Mouse (Mus musculus) left cerebral cortex, adult 9 months (tissue): ENCODE measurements around the gene Ift43.
A peak's percentile ranks its signal among the peaks of the same experiment; 100 is the strongest.

Experiments
- DNase-seq, 2 experiments: peaks; one replicate each; pipeline ENCODE4 v3.0.0; 2022; ENCODE audit warnings: low spot score in 2 of 2

Gene Ift43

DNA sequence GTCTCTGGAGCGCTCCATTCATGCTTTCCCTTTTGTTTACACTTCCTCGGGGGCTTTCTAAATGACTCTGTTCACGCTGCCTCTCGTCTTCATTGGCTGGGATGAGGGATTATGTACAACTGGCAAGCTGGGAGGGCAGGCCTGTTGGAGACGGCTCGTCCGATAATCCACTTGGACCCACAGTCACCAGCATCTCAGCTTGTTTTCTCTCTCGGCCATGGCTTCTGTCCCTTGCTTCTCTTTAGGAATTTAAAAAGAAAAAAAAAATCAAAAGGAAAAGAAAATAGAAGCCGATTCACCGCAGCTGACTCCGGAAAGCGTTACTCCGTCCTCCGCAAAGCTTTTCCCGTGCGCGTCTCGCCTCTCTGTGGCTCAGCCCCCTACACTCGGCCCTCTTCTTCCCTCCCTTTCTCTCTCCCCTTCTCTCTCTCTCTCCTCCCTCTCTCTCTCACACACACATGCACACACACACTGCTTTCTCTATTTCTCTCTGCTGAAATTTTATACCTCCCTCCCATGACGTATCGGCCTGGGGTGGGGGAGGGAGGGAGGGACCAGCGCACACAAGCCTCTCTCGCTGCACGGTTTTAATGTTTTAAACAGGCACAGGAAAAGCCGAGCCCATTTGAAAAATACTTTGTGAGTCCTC, 3.7 kb upstream of the Ift43 start, which contains the start of gene Tgfb3:
TSS of gene Tgfb3 (minus strand) at position 489 of the 649 bp plus-strand sequence.
- peak in 1 of 2 experiments; percentile 47 for DNase-seq

DNA sequence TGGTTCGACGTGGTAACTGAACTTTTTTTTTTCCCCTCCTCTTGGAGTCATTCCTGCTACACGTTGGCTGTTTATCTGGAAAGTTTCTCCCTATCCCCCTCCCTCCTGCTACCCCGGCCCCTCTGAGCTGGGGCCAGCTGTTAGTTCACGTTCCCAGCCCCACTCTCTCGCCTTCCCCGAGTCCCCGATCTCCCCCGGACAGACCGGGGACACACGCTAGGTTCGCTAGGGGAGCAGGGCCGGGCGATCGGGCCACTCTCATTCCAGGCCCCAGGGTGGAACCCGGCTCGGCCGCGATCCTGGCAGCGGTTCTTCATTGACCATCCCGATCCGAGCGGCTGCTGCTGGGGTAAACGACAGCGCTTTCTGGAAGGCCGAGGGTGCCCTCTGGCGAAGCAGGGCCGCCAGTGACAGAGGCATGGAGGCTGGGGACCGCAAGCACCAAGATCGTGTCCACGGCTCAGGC, 3.1 kb upstream of the Ift43 start:
- DNase-seq, result peak in 1 of 2 experiments; percentile 93

DNA sequence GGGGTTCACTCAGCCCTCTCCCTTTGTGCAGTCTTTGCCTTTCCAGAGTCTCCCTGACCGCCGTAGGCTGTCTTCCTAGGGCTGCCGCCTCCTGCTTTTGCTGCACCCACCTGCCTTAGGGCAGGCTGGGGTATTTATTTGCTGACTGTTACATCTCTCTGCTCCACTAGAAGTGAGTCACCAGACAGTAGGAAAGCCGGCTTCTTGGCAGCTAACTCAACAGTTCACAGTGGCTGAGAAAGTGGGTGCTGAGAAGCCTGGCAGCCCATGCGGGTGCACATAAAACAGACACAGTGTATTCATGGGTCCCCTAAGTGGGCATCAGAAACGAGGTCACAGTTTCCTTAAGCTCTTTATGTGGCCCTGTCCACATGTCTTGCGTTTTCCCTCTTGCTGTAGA, 3.5 kb downstream of the Ift43 start:
- DNase-seq, result peak in 1 of 2 experiments; percentile 77

DNA sequence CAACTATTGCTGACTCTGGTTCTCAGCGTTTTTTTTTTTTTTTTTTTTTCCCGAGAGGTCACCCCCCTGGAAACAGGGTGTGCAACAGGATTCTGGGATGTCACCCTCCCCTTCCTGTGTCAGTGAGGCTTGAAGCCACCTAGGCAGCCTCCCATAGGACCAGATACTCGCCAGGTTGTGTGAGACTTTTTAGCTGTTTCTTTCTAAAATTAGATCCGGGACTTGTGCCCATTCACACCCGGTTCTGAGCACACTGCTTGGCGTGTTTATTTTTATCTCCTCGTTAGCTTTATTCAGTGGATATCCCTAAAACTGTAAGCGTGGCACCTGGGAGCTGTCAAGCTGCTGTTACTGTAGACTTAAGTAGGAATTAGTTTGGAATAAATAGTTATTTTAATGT, 4.2 kb downstream of the Ift43 start:
- DNase-seq, result no peak

DNA sequence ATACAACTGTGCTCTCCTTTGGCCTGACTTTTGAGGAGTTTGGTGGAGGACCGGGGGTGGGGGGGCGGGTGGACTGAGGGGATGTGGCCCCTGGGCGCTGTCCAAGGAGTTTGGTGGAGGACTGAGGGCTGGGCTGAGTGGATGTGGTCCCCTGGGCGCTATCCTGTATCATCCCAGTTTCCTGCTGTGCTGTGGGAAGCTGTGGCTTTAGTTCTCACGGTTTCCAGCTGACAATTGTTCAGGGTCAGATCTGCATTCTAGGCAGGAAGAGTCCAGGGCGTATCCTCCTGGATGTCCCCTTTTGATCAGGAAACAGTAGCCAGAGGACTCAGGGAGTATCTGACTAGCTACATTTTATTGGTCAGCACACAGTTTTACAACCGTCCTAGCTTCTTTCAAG, 5.7 kb downstream of the Ift43 start:
- no peak for DNase-seq

DNA sequence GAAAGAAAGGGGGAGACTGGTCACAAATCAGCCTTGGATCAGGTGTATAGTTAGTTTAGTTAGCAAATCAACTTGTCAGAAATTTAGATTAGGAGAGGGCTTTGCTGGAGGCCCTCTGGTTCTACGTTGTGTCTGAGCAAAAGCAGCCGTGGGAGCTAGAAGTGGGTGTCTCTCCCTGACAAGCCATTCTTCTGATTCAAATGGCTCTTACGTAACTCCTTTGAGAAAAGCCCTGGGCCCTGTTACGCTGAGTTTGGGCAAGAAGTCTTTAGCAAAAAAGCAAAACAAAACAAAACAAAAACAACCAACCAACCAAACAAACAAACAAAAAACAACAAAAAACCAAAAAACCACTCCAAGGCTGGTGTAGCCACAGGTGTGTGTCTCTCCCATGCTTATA, 8.4 kb downstream of the Ift43 start:
- DNase-seq, result no peak

DNA sequence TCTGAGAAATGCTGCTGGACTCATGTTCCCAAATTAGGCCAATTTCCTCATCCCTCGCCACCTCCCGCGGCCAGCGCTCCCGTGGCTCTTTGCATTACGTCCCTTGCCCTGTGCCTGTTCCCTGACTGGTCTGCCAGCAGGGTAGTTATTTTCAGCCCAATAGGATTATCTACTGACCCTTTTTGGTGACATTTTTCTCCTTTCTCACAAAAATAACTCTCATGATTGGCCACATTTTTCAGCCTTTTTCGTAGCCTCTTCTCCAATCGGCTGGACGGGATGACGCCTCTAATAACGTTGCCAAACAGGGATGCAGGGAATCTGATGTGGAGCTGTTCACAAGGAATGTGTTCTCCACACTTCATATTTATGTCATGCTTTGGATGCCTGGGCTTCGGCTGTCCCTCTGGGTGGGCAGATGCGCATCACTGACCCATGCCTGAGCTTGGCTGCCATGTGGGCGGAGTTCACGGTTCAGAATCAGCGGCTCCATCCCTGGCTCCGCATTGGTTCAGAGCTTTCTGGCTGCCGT, 9.3 kb downstream of the Ift43 start:
- no peak for DNase-seq

DNA sequence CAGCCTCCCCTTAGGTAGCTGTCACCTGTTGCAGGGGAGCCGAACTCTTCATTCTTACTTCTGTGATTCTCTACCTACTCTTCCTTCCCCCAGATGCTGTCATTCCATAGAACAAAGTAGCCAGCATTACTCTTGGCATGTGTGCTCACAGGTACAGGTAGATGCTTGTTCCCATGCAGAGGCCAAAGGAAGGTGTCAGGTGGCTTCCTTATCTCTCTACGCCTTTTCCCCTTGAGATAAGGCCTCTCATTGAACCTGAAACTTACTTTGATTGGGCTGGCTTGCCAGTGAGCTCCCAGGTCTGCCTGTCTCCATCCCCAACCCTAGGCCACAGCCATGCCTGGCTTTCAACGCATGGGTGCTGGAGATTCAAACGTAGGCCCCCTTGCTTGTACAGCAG, 11.7 kb downstream of the Ift43 start:
- no peak for DNase-seq

DNA sequence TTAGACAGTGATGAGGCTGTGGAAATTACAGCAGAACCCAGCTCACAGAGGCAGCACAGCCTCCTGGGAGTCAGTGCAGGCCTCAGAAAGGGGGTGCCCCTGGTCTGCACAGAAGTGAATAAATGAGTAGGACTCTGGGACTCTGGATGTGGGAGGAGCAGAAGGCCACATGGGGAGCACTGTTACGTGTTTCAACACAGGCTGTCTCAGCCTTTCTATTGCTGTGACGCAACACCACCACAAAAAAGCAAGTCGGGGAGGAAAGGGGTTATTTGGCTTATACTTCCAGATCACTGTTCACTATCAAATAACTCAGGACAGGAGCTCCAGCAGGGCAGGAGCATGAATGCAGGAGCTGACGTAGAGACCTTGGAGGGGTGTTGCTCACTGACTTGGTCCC, 13.5 kb downstream of the Ift43 start:
- no peak for DNase-seq

DNA sequence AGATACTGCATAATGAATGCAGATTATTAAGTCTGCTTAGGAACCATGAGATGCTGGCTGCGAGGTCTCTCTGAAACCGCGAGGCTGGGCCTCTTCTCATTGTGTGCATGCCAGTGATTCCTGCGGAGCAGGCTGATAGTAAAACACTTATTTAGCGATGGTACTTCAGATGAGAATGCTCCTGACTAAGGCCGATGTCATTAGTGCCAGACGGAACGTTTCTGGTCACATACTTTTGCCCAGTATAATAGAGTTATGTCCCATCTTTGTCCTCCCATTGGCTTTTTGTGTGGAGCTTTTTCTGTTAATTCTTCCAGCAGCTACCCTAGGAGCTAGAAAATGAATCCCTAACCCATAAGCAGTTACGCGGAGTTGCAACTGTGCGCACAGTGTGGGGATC, 15.4 kb downstream of the Ift43 start:
- DNase-seq, result no peak

DNA sequence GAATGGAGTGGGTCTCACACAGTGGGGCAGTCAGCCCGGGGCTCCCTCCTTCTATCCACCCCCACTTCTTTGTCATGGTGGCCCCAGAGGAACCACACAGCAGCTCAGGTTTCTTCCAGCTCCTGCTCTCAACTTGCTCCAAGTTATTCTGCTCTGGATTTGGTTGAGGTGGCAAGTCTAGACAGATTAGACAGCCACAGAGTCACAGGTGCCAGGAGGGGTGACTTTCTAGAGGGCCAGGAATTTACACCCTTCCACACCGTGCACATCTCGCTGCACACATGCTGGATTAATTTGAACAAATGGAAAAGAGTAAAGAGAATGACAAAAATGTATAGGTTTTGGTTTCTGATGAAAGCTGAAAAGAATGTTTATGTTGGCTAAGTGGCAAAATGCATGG, 18.4 kb downstream of the Ift43 start:
- no peak for DNase-seq

DNA sequence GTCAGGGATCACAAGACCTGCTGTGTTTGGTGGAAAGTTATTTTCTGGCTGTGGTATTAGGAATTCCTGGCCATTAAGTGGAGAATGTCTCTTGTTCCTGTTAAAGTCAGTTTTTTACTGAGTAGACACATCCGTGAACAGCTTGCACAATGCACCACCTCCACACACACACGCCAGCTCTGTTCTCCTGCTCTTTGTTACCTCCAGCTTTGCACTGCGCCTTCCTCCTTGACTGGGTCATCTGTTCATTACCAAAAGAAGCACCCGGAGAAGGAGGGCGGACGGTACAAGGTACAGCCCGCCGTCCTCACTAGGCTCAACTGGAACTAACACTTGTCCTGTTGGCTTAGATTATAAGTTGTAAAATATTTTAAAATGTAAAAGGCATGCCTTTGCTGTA, 20.3 kb downstream of the Ift43 start:
- no peak for DNase-seq

DNA sequence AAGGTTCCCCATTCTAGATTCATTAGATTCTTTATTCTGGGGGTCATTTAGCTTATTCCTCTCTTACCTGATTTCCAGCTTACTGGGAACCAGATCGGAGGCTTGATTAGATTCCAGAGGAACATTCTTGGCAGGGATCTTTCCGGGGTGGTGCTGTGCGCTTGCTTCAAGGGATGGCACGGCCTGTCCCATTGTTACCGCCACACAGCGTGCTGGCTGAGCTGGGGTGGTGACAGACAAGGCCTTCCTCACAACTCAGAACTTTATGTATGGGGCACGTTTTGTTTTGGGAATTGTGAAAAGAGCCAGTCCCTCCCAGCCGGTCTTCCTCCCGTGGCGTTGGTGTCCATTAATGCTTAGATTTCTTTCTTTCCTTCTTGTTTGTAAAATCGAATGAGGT, 21.1 kb downstream of the Ift43 start:
- DNase-seq, result peak in 1 of 2 experiments; percentile 47

DNA sequence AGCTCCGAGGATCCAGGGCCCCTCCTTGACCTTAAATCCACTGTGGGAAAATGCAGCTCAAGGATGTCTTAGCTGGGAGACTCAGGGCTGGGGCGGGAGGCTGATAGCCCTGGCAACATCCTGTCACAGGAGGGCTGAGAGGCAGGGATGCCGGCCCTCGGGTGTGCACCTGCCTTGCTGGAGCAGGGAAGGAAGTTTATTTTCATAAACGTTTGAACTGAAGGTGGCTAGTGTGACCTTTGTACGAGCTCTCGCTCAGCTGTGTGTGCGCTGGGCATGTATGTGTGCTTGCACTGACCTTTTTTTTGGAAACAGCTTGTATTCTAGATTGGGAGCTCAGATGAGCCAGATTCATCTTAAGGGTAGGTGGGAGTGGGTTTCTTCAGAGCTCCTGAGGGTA, 21.5 kb downstream of the Ift43 start:
- DNase-seq, result no peak

DNA sequence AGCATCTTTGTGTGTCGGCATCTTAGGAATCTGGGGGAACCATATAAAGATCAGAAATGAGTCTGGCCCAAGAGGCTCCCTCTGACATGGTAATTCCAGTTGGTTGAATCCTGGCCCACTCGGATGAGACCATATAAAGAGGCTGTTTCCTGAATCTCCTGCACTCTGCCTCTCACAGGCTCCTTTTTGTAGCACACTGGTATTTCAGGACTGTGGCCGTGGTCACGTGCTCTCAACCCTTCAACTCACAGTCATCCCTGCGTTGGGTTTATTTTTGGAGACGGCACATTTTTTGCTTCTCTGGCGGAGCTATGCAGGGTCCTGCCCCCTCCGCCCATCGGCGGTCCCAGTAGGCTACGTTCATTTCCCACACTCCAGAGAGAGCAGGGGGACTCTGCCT, 22.0 kb downstream of the Ift43 start:
- no peak for DNase-seq

DNA sequence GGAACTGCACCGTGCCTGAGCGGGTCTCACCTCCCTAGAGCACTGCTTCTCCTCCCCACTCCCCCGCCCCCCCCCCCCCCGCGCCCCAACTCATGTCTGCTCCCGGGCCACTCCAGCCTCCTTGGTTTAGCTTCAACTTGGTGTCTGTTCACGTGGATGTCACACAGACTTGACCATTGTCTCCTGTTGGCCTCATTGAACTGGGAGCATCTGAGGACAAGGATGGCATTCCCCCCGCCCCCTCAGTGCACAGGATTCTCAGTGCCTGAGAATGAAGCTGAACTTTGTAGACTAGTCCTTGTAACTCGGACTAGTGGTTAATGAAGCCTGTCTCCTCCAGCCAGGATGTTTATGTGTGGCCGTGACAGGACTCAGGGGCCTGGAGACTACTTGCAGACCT, 23.2 kb downstream of the Ift43 start:
- DNase-seq, result no peak

DNA sequence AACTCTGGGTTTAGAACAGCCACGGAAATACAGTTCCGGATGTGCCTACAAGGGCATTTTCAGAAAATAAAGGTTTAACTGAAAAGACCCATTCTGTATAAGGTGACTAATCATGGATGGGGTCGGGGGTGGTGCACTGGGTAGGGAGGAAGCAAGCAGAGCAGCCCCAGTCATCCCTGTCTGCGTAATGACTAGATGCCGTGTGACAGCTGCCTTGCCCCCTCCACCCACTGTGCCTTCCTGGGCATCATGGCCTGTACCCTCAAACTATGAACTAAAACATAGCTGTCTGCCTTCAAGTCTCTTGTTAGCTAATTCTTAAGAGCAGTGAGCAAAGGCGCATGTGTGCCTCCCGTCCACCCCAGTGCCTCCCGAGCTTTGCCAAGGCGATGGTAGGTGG, 23.7 kb downstream of the Ift43 start:
- no peak for DNase-seq

DNA sequence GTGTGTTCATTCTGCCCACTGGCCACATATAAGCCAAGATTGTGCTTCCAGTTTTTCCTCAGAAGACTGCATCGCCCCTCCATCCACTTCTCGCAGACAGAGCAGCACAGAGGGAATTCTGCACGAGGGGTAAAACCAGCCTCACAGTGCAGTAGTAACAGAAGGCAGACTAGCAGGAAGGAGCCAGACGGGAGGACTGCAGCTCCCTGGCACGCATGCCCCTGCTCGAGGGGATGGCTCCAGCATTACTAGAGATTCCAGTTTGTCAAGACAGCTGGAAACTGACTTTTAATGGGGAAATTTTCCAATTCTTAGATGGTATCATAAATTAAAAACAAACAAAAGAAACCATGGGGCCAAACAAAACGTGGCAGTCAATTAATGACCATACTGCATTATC, 25.3 kb downstream of the Ift43 start:
- DNase-seq, result no peak

DNA sequence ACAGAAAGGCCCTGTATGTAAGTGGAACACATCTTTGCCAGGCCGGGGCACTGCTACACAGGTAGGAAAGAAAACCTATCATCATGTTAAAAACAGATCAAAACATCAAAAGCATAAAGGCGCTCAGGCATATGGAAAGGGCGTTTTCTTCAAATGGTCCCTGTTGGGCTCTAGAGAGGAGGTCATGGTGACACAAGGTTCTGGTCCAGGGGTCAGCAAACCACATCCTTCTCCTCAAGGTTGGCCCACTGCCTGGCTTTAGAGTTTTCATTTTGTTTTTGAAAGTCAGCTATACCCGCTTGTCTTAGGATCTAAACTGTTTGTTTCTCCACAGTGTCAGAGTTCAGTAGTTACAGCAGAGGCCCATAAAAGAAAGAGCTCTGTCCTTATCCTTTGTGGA, 27.2 kb downstream of the Ift43 start:
- DNase-seq, result no peak

DNA sequence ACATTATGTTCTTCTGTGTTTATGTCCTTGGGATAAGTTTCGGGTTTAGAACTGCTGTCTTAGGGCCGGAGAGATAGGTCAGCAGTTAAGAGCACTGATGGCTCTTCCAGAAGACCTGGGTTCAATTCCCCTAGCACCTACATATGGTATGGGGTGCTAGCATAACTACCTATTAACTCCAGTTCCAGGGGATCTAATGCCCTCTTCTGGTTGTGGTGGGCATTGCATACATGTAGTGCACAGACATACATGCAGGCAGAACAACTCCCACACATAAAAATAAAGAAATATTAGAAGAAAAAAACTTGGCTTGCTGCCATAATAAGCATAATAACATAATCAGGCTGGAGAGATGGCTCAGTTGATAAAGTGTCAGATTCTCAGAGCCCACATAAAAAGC, 28.3 kb downstream of the Ift43 start:
- DNase-seq, result no peak

DNA sequence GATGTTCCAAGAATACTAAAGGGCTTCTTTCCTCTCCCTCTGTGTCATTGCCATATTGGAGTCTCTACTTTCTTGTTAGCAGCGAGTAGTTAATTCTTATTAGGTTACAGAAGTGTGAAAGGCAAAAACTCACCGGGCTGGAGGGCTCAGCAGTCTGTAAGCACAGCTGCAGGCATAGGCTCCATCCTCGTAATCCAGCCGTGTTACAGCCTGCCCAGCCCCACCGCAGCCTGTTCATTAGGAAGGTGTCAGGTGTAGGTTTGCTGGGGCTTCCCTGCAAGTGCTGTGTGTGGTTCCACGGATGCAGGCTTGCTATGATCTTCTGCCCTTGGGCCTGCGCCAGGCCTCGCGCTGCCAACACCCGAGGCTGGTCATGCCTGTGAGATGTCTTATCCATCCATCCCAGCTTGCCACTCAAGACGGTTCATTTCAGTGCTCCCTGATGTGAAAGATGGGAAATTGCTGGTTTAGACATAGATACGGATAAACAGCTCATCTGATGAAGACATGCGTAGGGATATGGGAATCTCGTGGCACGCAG, 34.0 kb downstream of the Ift43 start:
- DNase-seq, result no peak

DNA sequence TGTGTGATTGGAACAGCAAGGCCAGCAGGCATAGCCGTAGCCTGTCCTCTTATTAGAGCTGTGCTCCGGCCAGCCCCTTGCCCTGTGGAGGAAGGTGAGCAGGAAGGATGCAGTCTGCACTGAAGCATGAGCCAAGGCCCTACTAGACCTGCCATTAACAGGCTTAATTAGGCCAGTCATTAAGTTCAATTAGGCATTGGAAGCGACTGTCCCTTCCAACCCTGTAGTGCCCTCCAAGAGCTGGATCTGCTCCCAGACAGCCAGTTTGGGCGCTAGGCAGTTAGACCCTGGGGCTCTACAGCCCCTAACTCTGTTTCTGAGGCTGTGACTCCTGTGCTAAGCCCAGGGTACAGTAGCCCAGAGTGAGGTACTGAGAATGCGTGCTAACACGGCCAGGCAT, 41.7 kb downstream of the Ift43 start:
- no peak for DNase-seq

DNA sequence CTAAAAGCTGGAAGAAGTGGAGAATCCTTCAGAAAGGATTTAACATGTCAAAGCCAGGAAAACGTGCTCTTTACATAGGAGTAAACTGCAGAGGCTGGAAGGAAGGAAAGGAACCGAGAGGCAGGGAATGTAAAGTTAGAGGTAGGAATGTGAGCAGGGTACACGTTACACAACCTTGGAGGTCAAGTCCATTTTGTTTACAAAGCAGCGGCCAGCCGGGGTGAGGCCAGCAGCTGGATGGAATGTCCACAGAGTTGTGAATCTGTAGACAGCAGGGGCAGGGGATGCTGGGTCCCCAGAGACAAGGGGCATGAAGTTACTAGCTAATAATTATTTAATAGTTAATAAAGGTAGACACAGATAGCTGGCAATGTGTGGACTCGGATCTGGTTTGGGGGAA, 45.8 kb downstream of the Ift43 start:
- no peak for DNase-seq

DNA sequence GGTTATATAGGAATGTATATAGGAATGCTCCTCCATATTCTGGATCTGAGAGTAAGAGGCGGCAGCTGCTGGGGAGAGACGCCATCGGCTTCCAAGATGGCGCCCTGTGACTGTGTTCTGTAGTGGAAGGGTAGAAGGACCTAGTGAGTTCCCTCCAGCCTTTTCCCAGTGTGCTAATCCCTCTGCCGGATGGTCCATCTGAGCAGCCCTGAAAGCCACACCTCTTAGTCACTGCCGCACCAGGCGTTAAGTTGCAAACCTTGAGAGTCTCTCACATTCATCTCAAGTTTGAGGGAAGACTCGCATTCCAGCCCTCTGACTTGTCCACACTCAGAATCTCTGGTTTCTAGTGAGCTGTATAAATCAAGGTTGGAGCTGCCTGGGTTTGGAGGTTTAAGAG, 46.7 kb downstream of the Ift43 start:
- DNase-seq, result no peak
